Mouse (Mus musculus): Measurements from ENCODE around the gene Uncx.

- TF ChIP-seq POLR2A (IDR thresholded peaks at IDR 0.05; ENCODE audit: low read depth, low read length) (no peak), CTCF (IDR thresholded peaks at IDR 0.05; ENCODE audit: extremely low read depth, insufficient read length, insufficient replicate concordance, low read depth, low read length) (no peak)
Measured at GRCm38 (mm10) chr5:139502281-139502680, 41.0 kb upstream of the Uncx start.

All from small intestine, adult 2 months (tissue).